Mouse (Mus musculus) brain, embryonic 14.5 days (tissue): ENCODE results near the gene Rasa3. TPM values are rescaled to one million over a fixed set of nuclear protein-coding genes. Genes with fewer than 3 reads are reported as not detected.

Experiments used
- DNase-seq: peaks from one replicate; pipeline ENCODE4 v3.0.0-alpha.2; 2011; ENCODE audit warnings: low read depth
- CTCF ChIP-seq: fragments of 200-500 bp; IDR thresholded peaks from 2 replicates; pipeline ENCODE4 v1.5.1; 2012; ENCODE audit warnings: inconsistent platforms, mild to moderate bottlenecking, moderate library complexity, borderline replicate concordance; ENCODE audit not compliant: insufficient read depth, insufficient read length; ENCODE audit errors: extremely low read depth
- POLR2A ChIP-seq: fragments of 200-500 bp; IDR thresholded peaks from 2 replicates; pipeline ENCODE4 v1.6.1; 2012; ENCODE audit warnings: mild to moderate bottlenecking, inconsistent platforms, borderline replicate concordance; ENCODE audit not compliant: poor library complexity, insufficient read depth, insufficient read length, severe bottlenecking; ENCODE audit errors: extremely low read depth
- polyA plus RNA-seq: library from polyadenylated mRNA; depleted of rRNA; stranded (reverse); fragments of >200 nt; gene quantifications from 2 replicates; pipeline ENCODE4 v1.2.3, GENCODE M21; 2012

Rasa3 gene
- polyA plus RNA-seq, 1 experiment: 33.3 TPM

DNA sequence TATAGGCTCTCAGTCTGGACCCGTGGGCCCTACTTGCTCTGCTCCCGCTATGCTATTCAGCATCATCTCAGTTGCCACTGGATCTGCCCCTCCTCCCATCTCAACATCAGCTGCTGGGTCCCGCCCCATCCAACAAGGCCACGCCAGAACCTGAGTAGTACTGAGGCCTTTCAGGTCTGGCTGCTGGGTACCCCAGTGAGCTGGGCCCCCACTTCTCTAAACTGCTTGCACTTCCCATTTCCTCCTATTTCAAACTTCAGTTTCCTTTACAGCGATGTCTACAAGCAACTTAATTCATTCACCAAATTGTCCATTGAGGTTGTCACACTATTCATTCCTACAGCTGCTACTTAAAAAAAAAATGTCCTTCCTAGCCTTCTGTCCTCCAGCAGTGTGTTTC, 49.8 kb downstream of the Rasa3 start:
- no peak for DNase-seq
- no peak for TF ChIP-seq POLR2A
- TF ChIP-seq CTCF: no peak

DNA sequence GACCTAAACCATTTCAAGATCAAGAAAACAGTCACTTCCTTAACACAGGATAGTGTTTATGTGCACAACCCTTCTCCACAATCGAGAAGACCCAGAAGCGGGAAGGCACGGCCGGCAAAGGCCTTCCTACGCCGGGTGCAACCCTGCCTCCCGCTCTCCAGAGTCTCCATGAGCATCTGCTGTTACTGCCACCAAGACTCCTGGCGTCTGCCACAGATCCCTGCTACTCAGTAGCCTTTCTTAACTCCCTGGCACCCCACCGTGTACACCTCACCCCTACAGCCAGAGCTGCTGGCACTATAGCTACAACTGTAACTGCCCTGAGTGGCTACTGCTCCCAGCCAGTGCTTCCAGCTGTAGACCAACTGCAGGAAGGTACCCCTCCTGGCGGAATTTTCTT, 51.3 kb downstream of the Rasa3 start:
- TF ChIP-seq CTCF: no peak
- no peak for TF ChIP-seq POLR2A
- no peak for DNase-seq

DNA sequence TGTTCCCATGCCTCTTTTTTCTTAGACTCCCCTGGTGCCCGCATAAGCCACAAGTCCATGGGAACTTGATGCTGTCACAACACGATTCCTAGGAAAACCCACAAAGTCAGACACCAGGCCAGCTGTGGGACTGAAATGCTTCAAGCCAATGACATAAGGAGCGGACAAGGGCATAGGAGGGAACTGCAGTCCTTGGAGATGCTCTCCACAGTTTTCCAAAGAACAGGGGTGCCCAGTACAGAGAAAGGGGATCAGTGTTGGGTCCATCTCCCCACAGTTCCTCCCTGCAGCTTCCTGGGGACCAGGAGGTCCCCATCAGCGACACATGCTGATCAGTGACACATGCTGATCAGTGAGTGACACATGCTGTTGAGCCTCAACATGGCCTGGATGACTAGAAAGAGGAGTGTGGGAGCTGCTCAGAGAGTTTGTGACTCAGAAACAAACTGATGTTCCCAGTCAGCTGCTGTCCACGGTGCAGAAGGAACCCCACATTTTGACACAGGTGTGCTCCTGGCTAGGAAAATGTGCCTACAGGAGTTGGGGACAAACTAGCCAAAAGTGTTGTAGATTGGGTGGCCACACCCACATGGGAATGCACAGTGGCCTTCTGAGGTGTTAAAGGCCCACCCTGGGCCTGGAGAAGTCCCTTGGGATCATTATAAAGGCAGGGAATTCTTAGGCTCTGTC, 52.0 kb downstream of the Rasa3 start:
- DNase-seq: no peak
- TF ChIP-seq POLR2A: no peak
- no peak for TF ChIP-seq CTCF

DNA sequence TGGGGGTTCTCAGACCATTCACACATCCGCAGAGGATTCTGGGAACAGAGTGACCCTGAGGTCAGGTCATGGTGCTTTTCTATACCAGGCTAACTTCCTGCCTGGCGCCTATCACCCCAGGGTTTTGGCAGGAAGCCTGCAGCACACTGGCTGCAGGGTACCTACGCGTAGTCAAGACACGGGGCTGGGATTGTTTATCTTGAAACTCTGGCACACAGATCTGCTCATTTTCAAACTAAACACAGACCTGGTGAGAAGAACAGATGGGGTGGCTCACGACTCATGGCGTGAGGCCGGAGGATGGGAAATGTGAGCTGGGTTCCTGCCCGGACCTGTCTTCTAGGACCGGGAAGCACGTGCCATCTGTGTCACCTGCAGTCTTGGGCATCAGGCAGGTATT, 52.5 kb downstream of the Rasa3 start:
- no peak for TF ChIP-seq POLR2A
- TF ChIP-seq CTCF: no peak
- peak; percentile 86 for DNase-seq

DNA sequence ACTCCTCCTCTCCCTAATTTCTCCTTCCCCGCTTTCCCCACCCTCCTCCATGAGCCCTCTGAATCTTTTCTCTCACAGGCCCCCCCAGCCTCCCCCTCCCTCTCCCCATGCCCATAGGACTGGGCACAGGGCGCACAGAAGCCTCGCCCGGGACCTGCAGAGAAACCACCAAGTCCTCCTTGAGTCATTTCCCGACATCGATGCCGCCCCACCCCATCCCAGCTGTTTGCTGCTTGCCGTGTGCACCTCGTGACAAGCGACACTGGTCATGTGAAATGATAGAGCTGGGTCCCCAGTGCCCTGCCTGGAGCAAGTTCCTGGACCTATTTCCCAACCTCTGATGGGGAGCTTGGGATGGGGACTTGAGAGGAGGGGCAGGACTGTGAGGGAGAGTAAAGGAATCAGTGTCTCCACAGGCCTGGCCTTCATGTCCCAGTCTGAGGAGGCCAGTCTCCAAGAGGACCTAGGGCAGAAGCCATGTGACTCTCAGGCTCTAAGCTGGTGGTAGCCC, 53.4 kb downstream of the Rasa3 start:
- DNase-seq: peak; percentile 58
- TF ChIP-seq POLR2A (no peak), CTCF (no peak)

DNA sequence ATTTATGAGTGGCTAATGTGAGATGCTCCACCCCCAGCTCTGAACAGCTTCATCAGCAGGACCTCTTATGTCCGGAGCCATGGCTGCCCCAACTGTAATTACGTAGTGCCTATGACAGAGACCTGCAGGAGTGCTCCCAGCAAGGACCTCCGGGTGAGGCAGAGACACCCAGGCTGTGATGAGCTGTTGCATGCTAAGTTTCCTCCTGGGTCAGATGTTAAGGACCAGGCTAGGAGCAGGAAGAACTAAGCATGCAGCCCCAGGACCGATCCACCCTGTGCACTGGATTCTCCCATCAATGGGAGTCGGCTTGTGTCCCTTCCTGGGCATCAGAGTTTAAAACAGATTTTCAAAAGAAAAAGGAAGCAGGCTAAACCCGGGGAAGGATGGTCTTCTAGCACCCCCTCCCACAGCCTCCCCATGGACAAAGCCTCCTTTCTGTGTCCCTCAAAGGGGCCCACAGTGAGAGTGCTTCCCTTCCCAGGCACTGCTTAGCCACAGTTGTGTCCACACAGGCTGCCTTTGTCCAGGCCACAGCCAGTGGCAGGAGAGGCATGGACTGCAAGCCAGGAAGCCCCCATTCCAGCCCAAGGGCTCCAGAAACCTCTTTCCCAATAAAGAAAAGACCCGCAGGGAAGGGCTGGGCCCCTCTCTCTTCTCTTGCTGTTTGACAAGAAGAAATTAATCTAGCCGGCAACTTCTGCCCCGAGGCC, 54.2 kb downstream of the Rasa3 start:
- no peak for TF ChIP-seq POLR2A
- TF ChIP-seq CTCF: no peak

DNA sequence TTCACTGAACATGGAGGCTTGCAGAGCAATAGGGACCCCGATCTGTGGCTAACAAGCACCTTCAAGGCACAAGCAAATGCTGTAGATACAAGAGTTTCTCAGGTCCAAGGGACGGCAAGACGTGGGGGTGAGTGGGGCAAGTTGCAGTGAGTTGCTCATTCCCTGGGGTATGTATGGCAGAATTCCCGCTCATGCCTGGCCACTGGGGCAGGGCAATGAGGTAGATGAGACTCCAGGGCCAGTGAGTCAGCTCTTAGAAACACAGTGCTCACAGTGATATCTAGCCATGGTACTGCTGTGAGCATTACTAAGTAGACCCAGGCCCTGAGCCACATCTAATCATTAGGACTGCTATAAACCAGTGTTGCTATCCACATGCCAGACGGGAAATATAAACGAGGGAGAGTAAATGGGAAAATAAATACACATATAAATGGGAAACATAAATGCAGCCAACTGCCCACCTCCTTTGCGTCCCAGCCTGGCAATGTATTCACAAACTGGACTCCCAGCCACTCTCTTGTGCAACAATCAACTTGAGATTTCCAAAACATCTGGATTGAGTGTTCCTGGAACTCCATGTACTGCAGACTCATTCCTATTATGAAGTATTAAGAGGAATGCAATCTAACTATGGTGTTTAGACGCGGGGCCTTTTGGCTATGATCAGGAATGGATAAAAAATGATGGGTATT, 57.0 kb downstream of the Rasa3 start:
- TF ChIP-seq POLR2A: no peak
- TF ChIP-seq CTCF: no peak
- DNase-seq: no peak

More for the DNA sequence above, 54.2 kb downstream of the Rasa3 start:
- DNase-seq: peak; percentile 84

DNA sequence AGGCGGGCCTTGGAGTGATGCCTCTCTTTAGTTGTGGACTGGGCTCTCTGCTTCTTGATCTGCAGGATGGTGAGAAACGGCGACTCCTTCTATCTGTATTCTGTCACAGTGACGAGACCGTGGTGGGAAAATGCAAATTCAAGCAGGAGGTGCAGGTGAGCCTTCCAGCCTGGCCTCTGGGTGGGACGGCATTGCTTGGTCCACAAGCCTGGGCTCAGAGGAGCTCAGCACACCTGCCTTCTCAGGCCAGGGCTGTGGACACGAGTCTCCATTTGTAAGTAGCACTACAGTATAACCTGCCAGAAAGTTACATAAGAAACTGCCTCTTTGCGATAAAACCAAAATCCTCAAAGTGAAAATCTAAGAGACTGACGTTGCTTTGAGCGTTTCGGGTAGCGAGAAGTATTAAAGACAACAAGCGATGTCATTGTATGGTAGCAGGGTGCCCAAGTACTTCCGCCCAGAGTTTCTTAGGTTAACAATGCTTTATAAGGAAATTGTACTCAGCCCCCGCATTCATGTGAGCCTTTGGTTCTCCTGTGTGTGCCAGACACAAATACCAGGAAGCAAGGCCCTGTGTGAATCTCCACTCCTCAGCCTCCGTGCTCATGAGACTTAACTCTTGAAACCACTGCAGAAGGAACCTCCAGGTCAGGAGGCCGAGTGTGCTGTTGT, 60.4 kb downstream of the Rasa3 start:
- TF ChIP-seq CTCF (no peak), POLR2A (no peak)
- DNase-seq: no peak

DNA sequence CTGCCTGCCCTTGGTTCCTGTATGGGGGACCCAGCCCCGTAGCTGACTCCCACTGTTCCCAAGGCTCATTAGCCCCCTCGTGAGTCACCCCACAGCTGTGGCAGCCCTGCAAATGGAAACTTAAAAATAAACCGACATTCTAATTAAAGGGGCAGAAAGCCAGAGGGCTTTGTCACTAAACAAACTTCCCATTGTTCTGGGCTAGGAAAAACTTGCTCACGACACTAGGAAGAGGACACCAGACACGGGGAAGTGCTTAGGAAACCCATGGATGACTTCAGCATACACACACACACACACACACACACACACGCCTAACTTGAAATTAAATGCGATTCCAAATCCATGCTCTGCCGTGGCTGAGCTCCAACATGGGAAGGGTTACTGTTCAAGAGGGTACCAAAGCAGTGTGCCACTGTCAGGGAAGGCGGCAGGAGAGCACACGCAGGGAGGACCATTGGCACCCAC, 62.4 kb downstream of the Rasa3 start:
- TF ChIP-seq POLR2A: no peak
- no peak for TF ChIP-seq CTCF
- DNase-seq: peak; percentile 37

DNA sequence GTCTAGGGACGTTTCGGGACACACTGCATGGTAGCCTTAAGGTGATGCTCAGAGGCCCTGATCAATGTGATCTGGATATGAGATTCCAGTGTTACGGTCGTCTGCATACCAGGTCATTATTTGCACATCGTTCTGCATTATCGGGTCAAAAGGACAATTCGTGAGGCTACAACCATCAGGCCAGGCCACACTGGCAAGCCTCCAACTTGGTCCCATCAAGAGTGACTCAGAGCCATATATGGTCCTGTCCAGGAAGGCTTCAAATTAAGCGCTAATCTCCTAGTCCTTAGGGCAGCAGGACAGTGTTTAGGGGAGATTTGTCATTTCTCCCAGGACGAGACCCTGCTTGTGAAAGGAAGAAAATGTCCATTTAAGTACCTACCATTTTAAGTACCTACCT, 63.3 kb downstream of the Rasa3 start:
- DNase-seq: no peak
- TF ChIP-seq CTCF (no peak), POLR2A (no peak)

DNA sequence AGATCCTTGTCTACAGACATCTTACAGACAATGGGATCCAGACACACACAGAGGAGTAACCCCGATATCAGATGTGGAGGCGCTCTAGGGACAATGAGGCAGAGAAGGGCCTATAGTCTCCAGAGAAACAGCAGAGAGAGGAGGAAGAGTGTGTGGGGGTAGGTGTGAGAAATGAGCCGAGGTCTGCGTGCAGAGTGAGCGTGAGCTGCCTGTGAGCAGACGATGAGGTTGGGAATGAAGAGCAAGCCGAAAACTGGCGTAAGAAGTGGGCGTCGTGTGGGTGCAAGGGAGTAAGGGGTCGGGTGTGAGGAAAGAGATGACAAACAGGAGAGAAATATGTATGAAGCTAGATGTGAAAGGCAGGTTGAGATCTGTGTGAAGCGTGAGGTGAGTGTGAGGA, 65.7 kb downstream of the Rasa3 start:
- TF ChIP-seq CTCF: no peak
- TF ChIP-seq POLR2A: no peak
- no peak for DNase-seq
